Mouse (Mus musculus) MEL (cell line): ENCODE data around the gene Cd9. TPM values are rescaled to one million over a fixed set of nuclear protein-coding genes. Genes with fewer than 3 reads are reported as not detected.

ENCODE experiments used
- DNase-seq: peaks from one replicate; pipeline ENCODE4 v3.0.0; 2011; ENCODE audit warnings: low read depth, low spot score
- H3K27ac ChIP-seq: 2 replicates; pipeline ENCODE4 v1.5.1; 2012; ENCODE audit warnings: low read depth, mild to moderate bottlenecking, control low read depth, low read length, moderate library complexity; ENCODE audit not compliant: control insufficient read depth
- H3K27me3 ChIP-seq, 2 experiments: fragments of 150-350 bp in 1 of 2; sonication (generic) in 1 of 2; 2 replicates each; pipeline ENCODE4 v1.6.1; 2012; ENCODE audit warnings: low read length in 2 of 2, mild to moderate bottlenecking in 2 of 2, improper control_type of control experiment in 1 of 2, moderate library complexity in 1 of 2; ENCODE audit not compliant: insufficient read depth in 2 of 2, control insufficient read depth in 1 of 2
- H3K36me3 ChIP-seq, 2 experiments: 2 replicates each; pipeline ENCODE4 v1.6.1; 2012 to 2014; ENCODE audit warnings: low read length in 2 of 2, improper control_type of control experiment in 1 of 2, inconsistent platforms in 1 of 2, mild to moderate bottlenecking in 1 of 2; ENCODE audit not compliant: insufficient read depth in 2 of 2, control insufficient read depth in 1 of 2
- H3K4me1 ChIP-seq, 2 experiments: fragments of 150-350 bp in 1 of 2; sonication (generic) in 1 of 2; 2 replicates each; pipeline ENCODE4 v1.6.1; 2012; ENCODE audit warnings: low read length in 2 of 2, improper control_type of control experiment in 1 of 2, mild to moderate bottlenecking in 1 of 2; ENCODE audit not compliant: insufficient read depth in 2 of 2, control insufficient read depth in 1 of 2
- H3K4me3 ChIP-seq, 2 experiments: fragments of 150-350 bp in 1 of 2; sonication (generic) in 1 of 2; 2 replicates each; pipeline ENCODE4 v1.5.1; 2012; ENCODE audit warnings: low read depth in 2 of 2, low read length in 2 of 2, mild to moderate bottlenecking in 2 of 2, moderate library complexity in 2 of 2, control low read depth in 1 of 2, improper control_type of control experiment in 1 of 2; ENCODE audit not compliant: control insufficient read depth in 1 of 2, insufficient read depth in 1 of 2
- H3K79me2 ChIP-seq: 2 replicates; pipeline ENCODE4 v1.6.1; 2012; ENCODE audit warnings: mild to moderate bottlenecking, low read length, moderate library complexity; ENCODE audit not compliant: control insufficient read depth, poor library complexity, insufficient read depth
- H3K9ac ChIP-seq: 2 replicates; pipeline ENCODE4 v1.6.1; 2012; ENCODE audit warnings: low read depth, mild to moderate bottlenecking, control low read depth, low read length, moderate library complexity; ENCODE audit not compliant: control insufficient read depth, poor library complexity, severe bottlenecking
- H3K9me3 ChIP-seq: fragments of 150-350 bp; sonication (generic); replicated peaks from 2 replicates; pipeline ENCODE4 v1.6.1; 2012; ENCODE audit warnings: mild to moderate bottlenecking, low read length, improper control_type of control experiment, moderate library complexity; ENCODE audit not compliant: insufficient read depth
- BHLHE40 ChIP-seq: IDR thresholded peaks from 2 replicates; pipeline ENCODE4 v1.6.1; 2012; ENCODE audit warnings: low read depth, mild to moderate bottlenecking, inconsistent platforms, low read length, improper control_type of control experiment, borderline replicate concordance
- CHD1 ChIP-seq: IDR thresholded peaks from 2 replicates; pipeline ENCODE4 v1.6.1; 2012; ENCODE audit warnings: low read depth, mild to moderate bottlenecking, inconsistent platforms, low read length, improper control_type of control experiment
- E2F4 ChIP-seq: IDR thresholded peaks from 2 replicates; pipeline ENCODE4 v1.6.1; 2011; ENCODE audit warnings: low read depth, low read length, improper control_type of control experiment, borderline replicate concordance
- GATA1 ChIP-seq: IDR thresholded peaks from 2 replicates; pipeline ENCODE4 v1.6.1; 2011; ENCODE audit warnings: low read depth, low read length, improper control_type of control experiment
- HCFC1 ChIP-seq: IDR thresholded peaks from 2 replicates; pipeline ENCODE4 v1.6.1; 2012; ENCODE audit warnings: low read depth, mild to moderate bottlenecking, inconsistent platforms, low read length, improper control_type of control experiment, moderate library complexity
- KAT2A ChIP-seq: conservative IDR thresholded peaks from 2 replicates; pipeline ENCODE4 v1.6.1; 2012; ENCODE audit warnings: low read depth, low read length, improper control_type of control experiment, inconsistent platforms
- MYC ChIP-seq: IDR thresholded peaks from 2 replicates; pipeline ENCODE4 v1.6.1; 2011; ENCODE audit warnings: low read depth, mild to moderate bottlenecking, low read length, improper control_type of control experiment, moderate library complexity
- NELFE ChIP-seq: IDR thresholded peaks from 2 replicates; pipeline ENCODE4 v1.6.1; 2011; ENCODE audit warnings: low read depth, low read length, improper control_type of control experiment
- NRF1 ChIP-seq: IDR thresholded peaks from 2 replicates; pipeline ENCODE4 v1.6.1; 2014; ENCODE audit warnings: low read depth, mild to moderate bottlenecking, inconsistent platforms, low read length, improper control_type of control experiment, moderate library complexity; ENCODE audit not compliant: poor library complexity, insufficient read depth, severe bottlenecking
- POLR2A ChIP-seq, 2 experiments: IDR thresholded peaks; 2 replicates each; pipeline ENCODE4 v1.6.1; 2011 to 2012; ENCODE audit warnings: low read length in 2 of 2, mild to moderate bottlenecking in 2 of 2, control low read depth in 1 of 2, improper control_type of control experiment in 1 of 2, low read depth in 1 of 2, moderate library complexity in 1 of 2; ENCODE audit not compliant: control insufficient read depth in 1 of 2, insufficient read depth in 1 of 2, poor library complexity in 1 of 2
- POLR2AphosphoS5 ChIP-seq: IDR thresholded peaks from 2 replicates; pipeline ENCODE4 v1.6.1; 2012; ENCODE audit warnings: low read depth, borderline replicate concordance, mild to moderate bottlenecking, inconsistent platforms, low read length, moderate library complexity, mixed read lengths
- SMC3 ChIP-seq: IDR thresholded peaks from 2 replicates; pipeline ENCODE4 v1.6.1; 2011; ENCODE audit warnings: low read depth, low read length, improper control_type of control experiment
- TAL1 ChIP-seq: IDR thresholded peaks from 2 replicates; pipeline ENCODE4 v1.6.1; 2012; ENCODE audit warnings: mild to moderate bottlenecking, inconsistent platforms, low read length, moderate library complexity, mixed read lengths
- USF1 ChIP-seq: IDR thresholded peaks from 2 replicates; pipeline ENCODE4 v1.6.1; 2014; ENCODE audit warnings: low read depth, mild to moderate bottlenecking, inconsistent platforms, low read length, improper control_type of control experiment, moderate library complexity
- USF2 ChIP-seq, 2 experiments: IDR thresholded peaks; 2 replicates each; pipeline ENCODE4 v1.6.1; 2011 to 2012; ENCODE audit warnings: improper control_type of control experiment in 2 of 2, low read length in 2 of 2, borderline replicate concordance in 1 of 2, inconsistent platforms in 1 of 2, low read depth in 1 of 2, mild to moderate bottlenecking in 1 of 2; ENCODE audit not compliant: insufficient read depth in 1 of 2
- ZC3H11A ChIP-seq: IDR thresholded peaks from 2 replicates; pipeline ENCODE4 v1.6.1; 2012; ENCODE audit warnings: low read depth, mild to moderate bottlenecking, inconsistent platforms, low read length, improper control_type of control experiment
- polyA plus RNA-seq, 2 experiments: library from polyadenylated mRNA; stranded (reverse) in 1 of 2; unstranded in 1 of 2; fragments of >175 nt in 1 of 2; fragments of >200 nt in 1 of 2; gene quantifications; 2 replicates each; pipeline versions ENCODE4 v1.2.1 to v1.2.4; 2012; ENCODE audit warnings: low replicate concordance in 2 of 2, low read depth in 1 of 2; ENCODE audit not compliant: insufficient read length in 2 of 2, insufficient read depth in 1 of 2, missing spikeins in 1 of 2
- total RNA-seq: library from RNA; depleted of rRNA; stranded (reverse); fragments of 300-350 nt; gene quantifications from 2 replicates; pipeline ENCODE4 v1.2.3, GENCODE M21; 2012

Gene Cd9
- total and polyA plus RNA-seq, 3 experiments: 3.6 to 10.9 TPM; not detected in 1

- H3K27me3 ChIP-seq: no peaks in the 10 kb centered on the region
Observed at GRCm38 (mm10) chr6:125526066-125526465, 31.5 kb upstream of the Cd9 start.

GRCm38 (mm10) chr6:125524027-125524426 lies 29.4 kb upstream of the Cd9 start:
- no peak overlapping the region for H3K27ac ChIP-seq
- no peaks in the 10 kb centered on the region for H3K9me3 ChIP-seq
- DNase-seq: no peak
- H3K79me2 ChIP-seq: no peaks in the 10 kb centered on the region
- no peaks in the 10 kb centered on the region for H3K36me3 ChIP-seq
- no peak overlapping the region for H3K9ac ChIP-seq
- no peak for TF ChIP-seq USF1
- TF ChIP-seq POLR2A (IDR thresholded peaks at IDR 0.05; ENCODE audit: control insufficient read depth in 1 of 2, insufficient read depth in 1 of 2, low read depth in 1 of 2, low read length in 2 of 2, poor library complexity in 1 of 2): no peak
- TF ChIP-seq HCFC1: no peak
- TF ChIP-seq USF2 (IDR thresholded peaks at IDR 0.05; ENCODE audit: borderline replicate concordance in 1 of 2, insufficient read depth in 1 of 2, low read depth in 1 of 2, low read length in 2 of 2): no peak
- no peak for TF ChIP-seq E2F4
- TF ChIP-seq NRF1: no peak
- TF ChIP-seq CHD1: no peak
- TF ChIP-seq POLR2AphosphoS5: no peak
- H3K4me1 ChIP-seq: no peaks in the 10 kb centered on the region; a peak in 1 of 4 replicates
- no peaks in the 10 kb centered on the region for H3K27me3 ChIP-seq
- no peak overlapping the region for H3K4me3 ChIP-seq

More at GRCm38 (mm10) chr6:125526066-125526465, 31.5 kb upstream of the Cd9 start:
- H3K27ac ChIP-seq: no peak overlapping the region
- no peaks in the 10 kb centered on the region for H3K9me3 ChIP-seq
- TF ChIP-seq ZC3H11A (no peak), KAT2A (no peak)
- no peak overlapping the region for H3K9ac ChIP-seq
- no peaks in the 10 kb centered on the region for H3K36me3 ChIP-seq
- no peak overlapping the region for H3K4me3 ChIP-seq
- no peaks in the 10 kb centered on the region for H3K79me2 ChIP-seq
- DNase-seq: no peak
- no peaks in the 10 kb centered on the region; a peak in 1 of 4 replicates for H3K4me1 ChIP-seq

GRCm38 (mm10) chr6:125521558-125522193 lies 27.1 kb upstream of the Cd9 start:
- no peaks in the 10 kb centered on the region for H3K27me3 ChIP-seq

More at GRCm38 (mm10) chr6:125521558-125522193, 27.1 kb upstream of the Cd9 start:
- Histone ChIP-seq H3K27ac (no peak overlapping the region), H3K79me2 (no peaks in the 10 kb centered on the region), H3K4me1 (no peaks in the 10 kb centered on the region), H3K9me3 (no peaks in the 10 kb centered on the region), H3K9ac (no peak overlapping the region), H3K4me3 (no peak overlapping the region), H3K36me3 (no peaks in the 10 kb centered on the region)
- DNase-seq: no peak
- TF ChIP-seq SMC3 (no peak), KAT2A (no peak), GATA1 (no peak), TAL1 (no peak), BHLHE40 (no peak), NELFE (no peak), MYC (no peak)
- TF ChIP-seq, all 39 proteins: peak for 0
